Mouse (Mus musculus): ENCODE data around the gene Lcp1.
"Not testable (repeated sequence)": the region's sequence is repeated elsewhere in the genome, so short reads cannot be mapped to it uniquely, and the experiment has no call there.

- not testable (repeated sequence) for TF ChIP-seq CTCF (IDR thresholded peaks at IDR 0.05; ENCODE audit: control insufficient read depth, insufficient read depth, insufficient read length); MAX (IDR thresholded peaks at IDR 0.05); USF1 (IDR thresholded peaks at IDR 0.05; ENCODE audit: low read depth); MYOD1 (IDR thresholded peaks at IDR 0.05; ENCODE audit: control insufficient read depth, insufficient read length, low read depth)
These were observed 16.8 kb downstream of the Lcp1 start for GRCm38 (mm10) chr14:75147706-75148105.

All from C2C12 (cell line).